Mouse (Mus musculus) liver, embryonic 13.5 days (tissue): ENCODE measurements around the gene Zfp628. TPM values are rescaled to one million over a fixed set of nuclear protein-coding genes. Genes with fewer than 3 reads are reported as not detected.

Experiments
- ATAC-seq: fragments of 200-750 bp; cut with Nextera tagmentation; 2 replicates; pipeline ENCODE4 v1.8.0; 2017; ENCODE audit warnings: low read depth, mild to moderate bottlenecking, moderate number of reproducible peaks, moderate library complexity
- DNase-seq: peaks from one replicate; pipeline ENCODE4 v3.0.0; 2022
- H3K27ac ChIP-seq: fragments of 300-500 bp; sonication (generic); 2 replicates; pipeline ENCODE4 v1.5.1; 2015; ENCODE audit warnings: moderate library complexity, mild to moderate bottlenecking, inconsistent platforms
- H3K27me3 ChIP-seq: fragments of 300-500 bp; sonication (generic); 2 replicates; pipeline ENCODE4 v1.6.1; 2015; ENCODE audit warnings: mild to moderate bottlenecking, inconsistent platforms
- H3K36me3 ChIP-seq: fragments of 300-500 bp; sonication (generic); 2 replicates; pipeline ENCODE4 v1.6.1; 2015; ENCODE audit warnings: mild to moderate bottlenecking, inconsistent platforms
- H3K4me1 ChIP-seq: fragments of 300-500 bp; sonication (generic); replicated peaks from 2 replicates; pipeline ENCODE4 v1.6.1; 2015; ENCODE audit warnings: inconsistent platforms
- H3K4me2 ChIP-seq: fragments of 300-500 bp; sonication (generic); 2 replicates; pipeline ENCODE4 v1.6.1; 2015; ENCODE audit warnings: inconsistent platforms, mild to moderate bottlenecking, moderate library complexity
- H3K4me3 ChIP-seq: fragments of 300-500 bp; sonication (generic); replicated peaks from 2 replicates; pipeline ENCODE4 v1.5.1; 2015; ENCODE audit warnings: mild to moderate bottlenecking, inconsistent platforms
- H3K9ac ChIP-seq: fragments of 300-500 bp; sonication (generic); 2 replicates; pipeline ENCODE4 v1.6.1; 2015; ENCODE audit warnings: mild to moderate bottlenecking, inconsistent platforms
- H3K9me3 ChIP-seq: fragments of 300-500 bp; sonication (generic); replicated peaks from 2 replicates; pipeline ENCODE4 v1.6.1; 2016; ENCODE audit warnings: inconsistent platforms
- WGBS: fragments of 180-500 bp; shearing (Covaris S2); methylation state at CpG from one replicate; pipeline ENCODE4 v1.1.7; 2015; ENCODE audit not compliant: insufficient replicate concordance; 5-methylcytosine and 5-hydroxymethylcytosine counted together
- polyA plus RNA-seq: library from polyadenylated mRNA; unstranded; fragments of >200 nt; fragmentation: Nextera tagmentation; extraction: Ambion mirVana; gene quantifications from 2 replicates; pipeline ENCODE4 v1.2.1, GENCODE M21; 2015

Gene Zfp628
- polyA plus RNA-seq, 1 experiment from 2014 or later = 1.4 TPM

- H3K9me3 ChIP-seq = no peaks in the 10 kb centered on the region
- peaks cover 8% of the 10 kb centered on the region; the same call in 1 of the 2 replicates for H3K27me3 ChIP-seq
- 33% methylated on average over 5 of the region's 5 CpGs for WGBS
- no peak overlapping the region for H3K27ac ChIP-seq
- no peaks in the 10 kb centered on the region for H3K36me3 ChIP-seq
- ATAC-seq (no peak), DNase-seq (no peak)
- H3K9ac ChIP-seq = no peak overlapping the region
- H3K4me1 ChIP-seq = peaks cover 6% of the 10 kb centered on the region; the same call in 1 of the 2 replicates
- H3K4me2 ChIP-seq = no peak overlapping the region
- H3K4me3 ChIP-seq = no peak overlapping the region
Measured at GRCm38 (mm10) chr7:4942673-4943072, 27.7 kb downstream of the Zfp628 start.

GRCm38 (mm10) chr7:4943223-4943815 is 28.3 kb downstream of the Zfp628 start:
- H3K36me3 ChIP-seq = no peaks in the 10 kb centered on the region
- DNase-seq (peak; percentile 77), ATAC-seq (peak; percentile 77)
- H3K9me3 ChIP-seq = no peaks in the 10 kb centered on the region
- no peak overlapping the region; the same call in 1 of the 2 replicates for H3K9ac ChIP-seq
- 12% methylated on average over 15 of the region's 15 CpGs for WGBS
- H3K27me3 ChIP-seq = peaks cover 8% of the 10 kb centered on the region; the same call in 1 of the 2 replicates
- peak overlapping the region; percentile 31 for H3K4me3 ChIP-seq
- peak overlapping the region; percentile 53 for H3K4me2 ChIP-seq
- peaks cover 6% of the 10 kb centered on the region; the same call in 1 of the 2 replicates for H3K4me1 ChIP-seq
- no peak overlapping the region for H3K27ac ChIP-seq

- H3K9ac ChIP-seq = no peak overlapping the region
- 39% methylated on average over 2 of the region's 2 CpGs for WGBS
- H3K36me3 ChIP-seq = no peaks in the 10 kb centered on the region
- ATAC-seq (no peak), DNase-seq (no peak)
- no peaks in the 10 kb centered on the region for H3K9me3 ChIP-seq
- H3K27ac ChIP-seq = no peak overlapping the region
- peaks cover 8% of the 10 kb centered on the region; the same call in 1 of the 2 replicates for H3K27me3 ChIP-seq
- H3K4me2 ChIP-seq = no peak overlapping the region
- no peak overlapping the region for H3K4me3 ChIP-seq
- H3K4me1 ChIP-seq = peaks cover 6% of the 10 kb centered on the region; the same call in 1 of the 2 replicates
Measured at GRCm38 (mm10) chr7:4947855-4948254, 32.8 kb downstream of the Zfp628 start.

- WGBS = 40% methylated on average over 6 of the region's 6 CpGs
- no peak for DNase-seq
Measured at GRCm38 (mm10) chr7:4948386-4948785, 33.4 kb downstream of the Zfp628 start.

GRCm38 (mm10) chr7:4950561-4951342 is 35.7 kb downstream of the Zfp628 start:
- H3K27me3 ChIP-seq = peaks cover 5% of the 10 kb centered on the region; the same call in 1 of the 2 replicates
- no peak overlapping the region for H3K27ac ChIP-seq
- DNase-seq = no peak
- H3K4me1 ChIP-seq = no peaks in the 10 kb centered on the region; the same call in 1 of the 2 replicates
- no peak overlapping the region for H3K4me3 ChIP-seq
- no peaks in the 10 kb centered on the region for H3K36me3 ChIP-seq
- no peak for ATAC-seq
- H3K4me2 ChIP-seq = no peak overlapping the region
- WGBS = 62% methylated on average over 19 of the region's 19 CpGs
- no peaks in the 10 kb centered on the region for H3K9me3 ChIP-seq
- no peak overlapping the region for H3K9ac ChIP-seq

More at GRCm38 (mm10) chr7:4948386-4948785, 33.4 kb downstream of the Zfp628 start:
- Histone ChIP-seq H3K4me2 (no peak overlapping the region), H3K4me3 (no peak overlapping the region), H3K9ac (no peak overlapping the region), H3K36me3 (no peaks in the 10 kb centered on the region), H3K27me3 (peaks cover 8% of the 10 kb centered on the region; the same call in 1 of the 2 replicates), H3K4me1 (peaks cover 4% of the 10 kb centered on the region; the same call in 1 of the 2 replicates), H3K27ac (no peak overlapping the region), H3K9me3 (no peaks in the 10 kb centered on the region)
- ATAC-seq = no peak

GRCm38 (mm10) chr7:4953815-4954445 is 38.9 kb downstream of the Zfp628 start:
- H3K36me3 ChIP-seq = no peaks in the 10 kb centered on the region
- H3K9me3 ChIP-seq = no peaks in the 10 kb centered on the region
- H3K4me3 ChIP-seq = no peak overlapping the region
- no peak overlapping the region for H3K4me2 ChIP-seq
- ATAC-seq = no peak
- no peaks in the 10 kb centered on the region for H3K4me1 ChIP-seq
- no peaks in the 10 kb centered on the region for H3K27me3 ChIP-seq
- 22% methylated on average over 10 of the region's 10 CpGs for WGBS
- no peak overlapping the region for H3K9ac ChIP-seq
- no peak for DNase-seq
- no peak overlapping the region for H3K27ac ChIP-seq

GRCm38 (mm10) chr7:4957361-4957760 is 42.3 kb downstream of the Zfp628 start:
- WGBS = 80% methylated on average over 10 of the region's 10 CpGs
- H3K9ac ChIP-seq = no peak overlapping the region

GRCm38 (mm10) chr7:4963527-4963926 is 48.5 kb downstream of the Zfp628 start:
- H3K27ac ChIP-seq = no peak overlapping the region
- H3K4me1 ChIP-seq = no peaks in the 10 kb centered on the region
- no peaks in the 10 kb centered on the region for H3K9me3 ChIP-seq
- WGBS = 50% methylated on average over 5 of the region's 5 CpGs
- no peaks in the 10 kb centered on the region for H3K27me3 ChIP-seq
- no peak overlapping the region for H3K4me2 ChIP-seq
- DNase-seq (no peak), ATAC-seq (no peak)
- H3K36me3 ChIP-seq = no peaks in the 10 kb centered on the region
- H3K4me3 ChIP-seq = no peak overlapping the region
- no peak overlapping the region for H3K9ac ChIP-seq

More at GRCm38 (mm10) chr7:4957361-4957760, 42.3 kb downstream of the Zfp628 start:
- Histone ChIP-seq H3K4me1 (no peaks in the 10 kb centered on the region), H3K4me3 (no peak overlapping the region), H3K36me3 (no peaks in the 10 kb centered on the region), H3K27ac (no peak overlapping the region), H3K4me2 (no peak overlapping the region), H3K9me3 (no peaks in the 10 kb centered on the region), H3K27me3 (no peaks in the 10 kb centered on the region)
- DNase-seq = no peak
- ATAC-seq = no peak

GRCm38 (mm10) chr7:4964272-4964671 is 49.3 kb downstream of the Zfp628 start, which contains the start of gene Sbk2:
Gene Sbk2, minus strand, starts transcription at chr7:4964406.
- DNase-seq = peak; percentile 51
- no peak within 1 kb of the TSS for H3K9ac ChIP-seq
- no peaks in the 10 kb centered on the region for H3K4me1 ChIP-seq
- H3K9me3 ChIP-seq = no peaks in the 10 kb centered on the region
- 0 out of 2 replicates have a peak within 1 kb of the TSS, but pooled peaks have one; percentile 21 for H3K4me2 ChIP-seq
- H3K27ac ChIP-seq = no peak within 1 kb of the TSS
- no peak within 1 kb of the TSS for H3K4me3 ChIP-seq
- WGBS = 4% methylated on average over 10 of the region's 10 CpGs
- H3K36me3 ChIP-seq = no peaks in the 10 kb centered on the region
- peak; percentile 78 for ATAC-seq
- H3K27me3 ChIP-seq = no peaks in the 10 kb centered on the region

GRCm38 (mm10) chr7:4964988-4965387 is 50.0 kb downstream of the Zfp628 start:
- no peak overlapping the region for H3K27ac ChIP-seq
- ATAC-seq (no peak), DNase-seq (no peak)
- no peak overlapping the region for H3K4me2 ChIP-seq
- no peaks in the 10 kb centered on the region for H3K36me3 ChIP-seq
- no peak overlapping the region for H3K9ac ChIP-seq
- no peaks in the 10 kb centered on the region for H3K9me3 ChIP-seq
- no peak overlapping the region for H3K4me3 ChIP-seq
- WGBS = 63% methylated on average over 5 of the region's 5 CpGs
- no peaks in the 10 kb centered on the region for H3K4me1 ChIP-seq
- no peaks in the 10 kb centered on the region for H3K27me3 ChIP-seq

GRCm38 (mm10) chr7:4971068-4971467 is 56.1 kb downstream of the Zfp628 start, which contains the start of gene Sbk3:
Gene Sbk3, minus strand, starts transcription at chr7:4971168.
- H3K4me3 ChIP-seq = no peak within 1 kb of the TSS
- WGBS = 18% methylated on average over 6 of the region's 6 CpGs
- no peaks in the 10 kb centered on the region for H3K9me3 ChIP-seq
- H3K27ac ChIP-seq = no peak within 1 kb of the TSS
- no peaks in the 10 kb centered on the region for H3K36me3 ChIP-seq
- H3K4me1 ChIP-seq = no peaks in the 10 kb centered on the region
- H3K4me2 ChIP-seq = no peak within 1 kb of the TSS
- H3K9ac ChIP-seq = no peak within 1 kb of the TSS
- DNase-seq = no peak
- ATAC-seq = no peak
- H3K27me3 ChIP-seq = peaks cover 11% of the 10 kb centered on the region; the same call in 1 of the 2 replicates
